8 mouse cellular contexts compared by ENCODE assay signal in the genomic region with DNA sequence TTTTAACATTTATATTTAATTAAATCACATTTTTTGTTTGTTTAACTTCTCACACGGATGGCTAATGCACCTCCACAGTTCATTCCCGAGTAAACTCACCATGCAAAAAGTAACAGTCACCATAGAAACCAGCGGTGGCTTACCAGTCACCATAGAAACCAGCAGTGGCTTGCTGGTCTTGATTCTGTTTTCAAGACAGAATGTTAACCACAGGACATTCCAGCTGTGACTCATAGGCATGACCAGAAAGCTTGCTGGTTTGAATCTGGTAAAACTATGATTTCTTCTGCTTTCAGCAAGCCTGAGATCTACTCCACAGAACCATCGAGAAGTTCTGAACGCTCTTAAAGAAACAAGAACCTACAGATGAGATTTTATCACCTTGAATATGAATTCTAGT.
DNase-seq lines count a peak whose midpoint lies in the region; ATAC-seq lines count a peak whose summit lies in the region.

No protein-coding gene starts in this region.

- H3K36me3 ChIP-seq in hindbrain, embryonic 12.5 days: no peaks in the 10 kb centered on the region

- H3K9me3 ChIP-seq in hindbrain, embryonic 12.5 days (replicated peaks): no peaks in the 10 kb centered on the region

- H3K4me3 ChIP-seq in hindbrain, embryonic 12.5 days: no peak overlapping the region

- H3K9ac ChIP-seq in hindbrain, embryonic 12.5 days: no peak overlapping the region

- no peaks in the 10 kb centered on the region for H3K27me3 ChIP-seq in hindbrain, embryonic 12.5 days

- no peak overlapping the region for H3K27ac ChIP-seq in hindbrain, embryonic 12.5 days

- ATAC-seq in hindbrain, embryonic 12.5 days (ENCODE audit: low FRiP score): peak; percentile 70

- DNase-seq in ovary, adult 18-20 months (ENCODE audit: low spot score): peak; percentile 41
- DNase-seq in ovary, postnatal 36 days (ENCODE audit: low spot score): no peak
- DNase-seq in embryo, embryonic 10.5 days (ENCODE audit: low spot score): peak; percentile 74
- DNase-seq in naive thymus-derived CD4-positive, alpha-beta T cell, adult 2 months (ENCODE audit: low read depth): peak; percentile 57
- no peak for DNase-seq in urinary bladder, postnatal 25 days (ENCODE audit: low spot score)
- no peak for DNase-seq in right cerebral cortex, postnatal 4 days
- no peak for DNase-seq in ovary, postnatal 14 days (ENCODE audit: low spot score)

- WGBS in hindbrain, embryonic 12.5 days: 32% methylated on average over 5 of the region's 5 CpGs

- H3K4me1 ChIP-seq in hindbrain, embryonic 12.5 days: peaks cover 8% of the 10 kb centered on the region

- no peak overlapping the region for H3K4me2 ChIP-seq in hindbrain, embryonic 12.5 days (replicated peaks)

Comparison
In these comparisons a context has a peak if more than half of its experiments do, and no peak if none do; other contexts are left out.
1. DNase-seq: peak in ovary, adult 18-20 months (single experiment), embryo, embryonic 10.5 days (single experiment) and naive thymus-derived CD4-positive, alpha-beta T cell, adult 2 months (single experiment); none in ovary, postnatal 36 days (single experiment), urinary bladder, postnatal 25 days (single experiment), right cerebral cortex, postnatal 4 days (single experiment) and ovary, postnatal 14 days (single experiment).